Mouse (Mus musculus): ENCODE data around the gene Gtdc1.

The Gtdc1 gene

DNA sequence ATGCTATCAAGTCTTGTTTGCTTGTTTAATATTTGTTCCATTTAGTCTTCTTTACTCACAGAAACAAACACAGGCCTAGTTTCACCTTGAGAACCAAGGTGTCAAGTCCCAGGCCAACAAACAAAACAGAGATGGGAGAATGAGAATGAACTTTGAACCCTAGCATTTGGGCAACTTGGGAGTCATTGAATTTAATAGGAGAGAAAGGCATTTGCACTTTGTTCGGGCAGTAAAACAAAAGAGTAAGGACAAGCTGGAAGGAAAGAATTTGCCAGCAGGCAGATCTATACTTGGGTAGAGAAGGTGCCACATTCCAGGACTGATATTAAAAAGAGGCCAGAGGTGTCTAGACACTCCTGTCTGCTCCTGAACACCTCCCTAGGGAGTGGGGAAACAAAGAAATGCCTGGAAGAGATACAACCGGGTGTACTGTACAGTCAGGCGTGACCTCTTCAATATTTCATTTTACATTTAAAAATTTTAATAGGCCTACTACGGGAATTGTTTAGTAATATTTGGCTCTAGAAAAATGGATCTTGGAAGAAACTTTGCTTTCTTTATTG is 24.3 kb upstream of the Gtdc1 start:
- no peak for TF ChIP-seq GATA4 (IDR thresholded peaks at IDR 0.05; ENCODE audit: insufficient replicate concordance, low read length)

GRCm38 (mm10) chr2:44944689-44945088 is 17.2 kb upstream of the Gtdc1 start:
- no peak for TF ChIP-seq GATA4 (IDR thresholded peaks at IDR 0.05; ENCODE audit: insufficient replicate concordance, low read length)

DNA sequence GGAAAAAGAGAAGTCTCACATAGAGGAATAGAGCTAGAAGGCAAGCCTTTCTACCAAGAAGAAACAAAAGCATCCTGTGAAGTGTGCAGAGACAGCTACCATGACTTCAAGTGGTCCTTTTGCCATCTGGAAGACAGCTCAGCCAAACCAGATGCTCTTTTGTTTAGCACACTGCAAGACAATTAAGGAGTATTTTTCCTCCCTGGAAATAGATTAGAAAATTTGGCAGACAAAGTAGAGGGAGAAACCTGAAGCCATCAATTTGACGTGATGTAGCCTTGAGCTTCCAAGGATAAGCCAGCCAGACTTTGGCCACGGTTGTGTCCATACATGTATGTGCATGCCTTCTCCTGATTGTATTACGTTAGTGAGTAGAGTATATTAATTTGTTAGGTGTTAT is 3.5 kb upstream of the Gtdc1 start:
- TF ChIP-seq GATA4 (IDR thresholded peaks at IDR 0.05; ENCODE audit: insufficient replicate concordance, low read length) = no peak

- TF ChIP-seq GATA4 (IDR thresholded peaks at IDR 0.05; ENCODE audit: insufficient replicate concordance, low read length) = peak; percentile 40; the same call in 1 of the 2 replicates
Measured at GRCm38 (mm10) chr2:44928631-44929030, 1.2 kb upstream of the Gtdc1 start.

- no peak; the same call in 1 of the 2 replicates for TF ChIP-seq GATA4 (IDR thresholded peaks at IDR 0.05; ENCODE audit: insufficient replicate concordance, low read length)
Measured at GRCm38 (mm10) chr2:44926683-44927481, 575 bp downstream of the Gtdc1 start.

GRCm38 (mm10) chr2:44926167-44926682 is 1.2 kb downstream of the Gtdc1 start:
- no peak for TF ChIP-seq GATA4 (IDR thresholded peaks at IDR 0.05; ENCODE audit: insufficient replicate concordance, low read length)

- TF ChIP-seq GATA4 (IDR thresholded peaks at IDR 0.05; ENCODE audit: insufficient replicate concordance, low read length) = no peak
Measured at GRCm38 (mm10) chr2:44924618-44925017, 2.8 kb downstream of the Gtdc1 start.

- TF ChIP-seq GATA4 (IDR thresholded peaks at IDR 0.05; ENCODE audit: insufficient replicate concordance, low read length) = no peak
Measured at GRCm38 (mm10) chr2:44923056-44923883, 4.2 kb downstream of the Gtdc1 start.

- no peak for TF ChIP-seq GATA4 (IDR thresholded peaks at IDR 0.05; ENCODE audit: insufficient replicate concordance, low read length)
Measured at GRCm38 (mm10) chr2:44922500-44922899, 5.0 kb downstream of the Gtdc1 start.

DNA sequence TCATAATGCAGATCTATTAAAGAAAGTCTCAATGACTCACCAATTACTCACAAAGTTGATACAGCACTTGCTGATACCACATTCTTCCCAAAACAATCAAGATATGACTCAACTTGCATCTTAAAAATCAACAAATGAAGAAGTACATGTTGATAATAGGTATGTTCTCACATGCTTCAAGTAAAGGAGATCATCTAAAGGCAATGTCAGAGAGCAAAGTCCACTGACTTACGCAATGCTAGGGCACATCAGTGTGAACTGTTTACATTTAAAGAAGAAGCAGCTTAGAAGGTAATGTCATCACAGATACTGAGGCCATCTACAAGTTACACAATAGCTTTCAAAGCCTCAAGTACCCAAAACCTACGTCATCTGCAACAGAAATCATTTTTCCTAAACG is 7.0 kb downstream of the Gtdc1 start:
- no peak for TF ChIP-seq GATA4 (IDR thresholded peaks at IDR 0.05; ENCODE audit: insufficient replicate concordance, low read length)

- no peak for TF ChIP-seq GATA4 (IDR thresholded peaks at IDR 0.05; ENCODE audit: insufficient replicate concordance, low read length)
Measured at GRCm38 (mm10) chr2:44919326-44919725, 8.1 kb downstream of the Gtdc1 start.

GRCm38 (mm10) chr2:44918737-44919136 is 8.7 kb downstream of the Gtdc1 start:
- TF ChIP-seq GATA4 (IDR thresholded peaks at IDR 0.05; ENCODE audit: insufficient replicate concordance, low read length) = no peak

GRCm38 (mm10) chr2:44916286-44916685 is 11.2 kb downstream of the Gtdc1 start:
- TF ChIP-seq GATA4 (IDR thresholded peaks at IDR 0.05; ENCODE audit: insufficient replicate concordance, low read length) = no peak

DNA sequence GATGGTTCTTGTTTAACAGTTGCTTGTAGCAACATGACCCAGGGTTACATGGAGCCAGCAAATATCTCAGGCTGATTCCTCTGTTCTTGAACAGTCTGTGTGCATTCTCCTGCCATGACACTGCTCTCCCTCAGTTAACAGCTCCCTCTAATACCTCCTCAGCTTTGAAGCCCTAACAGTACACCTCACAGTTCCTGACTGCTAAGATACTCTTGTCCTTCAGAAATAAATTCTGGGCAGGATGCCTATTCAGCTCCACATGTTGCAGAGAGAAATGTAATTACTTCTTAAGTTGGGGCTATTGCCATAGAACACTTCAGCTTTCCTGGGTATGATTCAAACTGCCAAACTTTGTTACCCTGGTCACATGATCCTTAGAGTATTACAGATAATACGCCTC is 29.7 kb downstream of the Gtdc1 start:
- no peak for TF ChIP-seq GATA4 (IDR thresholded peaks at IDR 0.05; ENCODE audit: insufficient replicate concordance, low read length)

DNA sequence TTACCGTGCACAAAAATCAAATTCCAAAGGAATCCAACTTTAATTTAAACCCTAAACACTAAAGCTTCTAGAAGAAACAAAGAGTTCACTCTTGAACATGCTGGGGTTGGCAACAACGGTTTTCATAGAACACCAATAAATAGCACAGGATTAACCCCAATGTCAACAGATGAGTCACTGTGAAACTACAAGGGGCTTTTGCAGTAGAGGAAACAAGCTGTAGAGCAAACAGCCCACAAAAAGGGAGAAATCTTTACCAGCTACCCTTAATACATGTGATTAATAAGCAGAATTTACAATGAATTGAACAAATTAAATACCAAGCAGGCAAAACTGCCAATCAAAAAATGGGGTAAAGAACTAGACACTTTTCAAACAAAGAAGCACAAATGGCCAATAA is 53.7 kb downstream of the Gtdc1 start:
- no peak for TF ChIP-seq GATA4 (IDR thresholded peaks at IDR 0.05; ENCODE audit: insufficient replicate concordance, low read length)

GRCm38 (mm10) chr2:44864726-44865125 is 62.7 kb downstream of the Gtdc1 start:
- TF ChIP-seq GATA4 (IDR thresholded peaks at IDR 0.05; ENCODE audit: insufficient replicate concordance, low read length) = no peak

Measured in liver, adult (tissue).